Mouse (Mus musculus) kidney, postnatal 0 days (tissue): ENCODE data around the gene Mrgprh. TPM values are rescaled to one million over a fixed set of nuclear protein-coding genes. Genes with fewer than 3 reads are reported as not detected.

Experiments
- ATAC-seq: fragments of 200-750 bp; cut with Nextera tagmentation; replicated peaks from 2 replicates; pipeline ENCODE4 v1.8.0; 2017; ENCODE audit warnings: low read depth, moderate number of reproducible peaks, moderate TSS enrichment, moderate library complexity; ENCODE audit not compliant: low FRiP score
- DNase-seq: peaks from one replicate; pipeline ENCODE4 v3.0.0-alpha.2; 2016; ENCODE audit warnings: low spot score
- H3K27ac ChIP-seq: fragments of 300-500 bp; sonication (generic); 2 replicates; pipeline ENCODE4 v1.5.1; 2014; ENCODE audit warnings: mild to moderate bottlenecking
- H3K27me3 ChIP-seq: fragments of 300-500 bp; sonication (generic); 2 replicates; pipeline ENCODE4 v1.6.1; 2014; ENCODE audit warnings: low read length, mixed read lengths; ENCODE audit not compliant: insufficient read depth
- H3K36me3 ChIP-seq: fragments of 300-500 bp; sonication (generic); 2 replicates; pipeline ENCODE4 v1.6.1; 2014; ENCODE audit warnings: low read length, mixed read lengths; ENCODE audit not compliant: insufficient read depth
- H3K4me1 ChIP-seq: fragments of 300-500 bp; sonication (generic); replicated peaks from 2 replicates; pipeline ENCODE4 v1.6.1; 2014; ENCODE audit warnings: antibody characterized with exemption, low read length, mixed read lengths; ENCODE audit not compliant: insufficient read depth
- H3K4me2 ChIP-seq: fragments of 300-500 bp; sonication (generic); 2 replicates; pipeline ENCODE4 v1.6.1; 2014; ENCODE audit warnings: mild to moderate bottlenecking, low read length, moderate library complexity, mixed read lengths
- H3K4me3 ChIP-seq: fragments of 300-500 bp; sonication (generic); replicated peaks from 2 replicates; pipeline ENCODE4 v1.5.1; 2014; ENCODE audit warnings: low read depth, low read length
- H3K9ac ChIP-seq: fragments of 300-500 bp; sonication (generic); 2 replicates; pipeline ENCODE4 v1.6.1; 2014; ENCODE audit warnings: low read depth, low read length
- H3K9me3 ChIP-seq: fragments of 300-500 bp; sonication (generic); replicated peaks from 2 replicates; pipeline ENCODE4 v1.6.1; 2016; ENCODE audit warnings: low read length, inconsistent platforms, mixed read lengths
- CTCF ChIP-seq: IDR thresholded peaks from 2 replicates; pipeline ENCODE4 v1.5.1; 2016; ENCODE audit warnings: antibody characterized with exemption, low read depth, mild to moderate bottlenecking, moderate library complexity
- WGBS: fragments of 180-500 bp; shearing (Covaris S2); extraction: QIAGEN DNeasy Blood & Tissue Kit; methylation state at CpG from one replicate; pipeline ENCODE4 v1.1.7; 2014; 5-methylcytosine and 5-hydroxymethylcytosine counted together
- polyA plus RNA-seq: library from polyadenylated mRNA; unstranded; fragments of >200 nt; fragmentation: Nextera tagmentation; extraction: Ambion mirVana; gene quantifications from 2 replicates; pipeline ENCODE4 v1.2.1, GENCODE M21; 2015

Gene Mrgprh
- polyA plus RNA-seq = not detected in 2 replicates

- no peak for TF ChIP-seq CTCF
- Histone ChIP-seq H3K4me3 (no peak within 1 kb of the TSS), H3K36me3 (no peaks in the 10 kb centered on the region), H3K9me3 (no peaks in the 10 kb centered on the region), H3K27ac (no peak within 1 kb of the TSS), H3K27me3 (no peaks in the 10 kb centered on the region), H3K4me2 (no peak within 1 kb of the TSS), H3K4me1 (no peaks in the 10 kb centered on the region), H3K9ac (no peak within 1 kb of the TSS)
- DNase-seq (no peak), ATAC-seq (no peak)
- 79% methylated on average over 5 of the region's 5 CpGs for WGBS
These were observed at the start of gene Mrgprh for GRCm38 (mm10) chr17:12875734-12876133. TSS of gene Mrgprh (plus strand) at chr17:12876034.

- Histone ChIP-seq H3K4me3 (no peak overlapping the region), H3K4me2 (no peak overlapping the region), H3K4me1 (no peaks in the 10 kb centered on the region), H3K9me3 (no peaks in the 10 kb centered on the region), H3K36me3 (no peaks in the 10 kb centered on the region), H3K27me3 (no peaks in the 10 kb centered on the region), H3K9ac (no peak overlapping the region), H3K27ac (no peak overlapping the region)
- DNase-seq (no peak), ATAC-seq (no peak)
- TF ChIP-seq CTCF = no peak
- WGBS = 70% methylated on average over 5 of the region's 5 CpGs
These were observed 45.5 kb upstream of the Mrgprh start for GRCm38 (mm10) chr17:12830351-12830750.

GRCm38 (mm10) chr17:12832231-12832630 is 43.6 kb upstream of the Mrgprh start:
- H3K4me3 ChIP-seq = no peak overlapping the region
- ATAC-seq = no peak
- H3K4me2 ChIP-seq = no peak overlapping the region
- no peaks in the 10 kb centered on the region for H3K27me3 ChIP-seq
- 85% methylated on average over 3 of the region's 3 CpGs for WGBS
- no peaks in the 10 kb centered on the region for H3K4me1 ChIP-seq
- no peak overlapping the region for H3K27ac ChIP-seq
- H3K36me3 ChIP-seq = no peaks in the 10 kb centered on the region
- H3K9me3 ChIP-seq = no peaks in the 10 kb centered on the region
- no peak for DNase-seq
- no peak for TF ChIP-seq CTCF
- no peak overlapping the region for H3K9ac ChIP-seq

GRCm38 (mm10) chr17:12832657-12833056 is 43.2 kb upstream of the Mrgprh start:
- ATAC-seq (no peak), DNase-seq (no peak)
- Histone ChIP-seq H3K4me3 (no peak overlapping the region), H3K4me1 (no peaks in the 10 kb centered on the region), H3K9ac (no peak overlapping the region), H3K27me3 (no peaks in the 10 kb centered on the region), H3K27ac (no peak overlapping the region), H3K36me3 (no peaks in the 10 kb centered on the region), H3K9me3 (no peaks in the 10 kb centered on the region), H3K4me2 (no peak overlapping the region)
- 93% methylated on average over 4 of the region's 4 CpGs for WGBS
- no peak for TF ChIP-seq CTCF

GRCm38 (mm10) chr17:12834317-12834716 is 41.5 kb upstream of the Mrgprh start:
- H3K4me1 ChIP-seq = no peaks in the 10 kb centered on the region
- H3K4me3 ChIP-seq = no peak overlapping the region
- TF ChIP-seq CTCF = no peak
- no peak overlapping the region for H3K4me2 ChIP-seq
- H3K9me3 ChIP-seq = no peaks in the 10 kb centered on the region
- DNase-seq (peak; percentile 11), ATAC-seq (peak; percentile 89)
- WGBS = 69% methylated on average over 3 of the region's 3 CpGs
- no peak overlapping the region for H3K9ac ChIP-seq
- no peaks in the 10 kb centered on the region for H3K27me3 ChIP-seq
- H3K36me3 ChIP-seq = no peaks in the 10 kb centered on the region
- no peak overlapping the region for H3K27ac ChIP-seq

- ATAC-seq = no peak
- Histone ChIP-seq H3K27me3 (no peaks in the 10 kb centered on the region), H3K36me3 (no peaks in the 10 kb centered on the region), H3K4me3 (no peak overlapping the region), H3K4me2 (no peak overlapping the region), H3K9me3 (no peaks in the 10 kb centered on the region), H3K4me1 (no peaks in the 10 kb centered on the region), H3K27ac (peak overlapping the region; percentile 68; the same call in 1 of the 2 replicates), H3K9ac (no peak overlapping the region)
- no peak for DNase-seq
- 48% methylated on average over 3 of the region's 3 CpGs for WGBS
- TF ChIP-seq CTCF = no peak
These were observed 41.0 kb upstream of the Mrgprh start for GRCm38 (mm10) chr17:12834826-12835225.

GRCm38 (mm10) chr17:12835738-12836137 is 40.1 kb upstream of the Mrgprh start:
- no peak for DNase-seq
- 90% methylated on average over 5 of the region's 5 CpGs for WGBS

More at GRCm38 (mm10) chr17:12835738-12836137, 40.1 kb upstream of the Mrgprh start:
- no peak overlapping the region for H3K4me3 ChIP-seq
- H3K36me3 ChIP-seq = no peaks in the 10 kb centered on the region
- no peak overlapping the region for H3K9ac ChIP-seq
- no peaks in the 10 kb centered on the region for H3K27me3 ChIP-seq
- no peak overlapping the region for H3K27ac ChIP-seq
- H3K4me2 ChIP-seq = no peak overlapping the region
- no peak for TF ChIP-seq CTCF
- no peaks in the 10 kb centered on the region for H3K9me3 ChIP-seq
- H3K4me1 ChIP-seq = no peaks in the 10 kb centered on the region
- ATAC-seq = no peak; the same call in 1 of the 2 replicates
